Mouse (Mus musculus) embryonic facial prominence, embryonic 15.5 days (tissue): Measurements from ENCODE around the gene Shc3. TPM values are rescaled to one million over a fixed set of nuclear protein-coding genes. Genes with fewer than 3 reads are reported as not detected.
A peak's percentile ranks its signal among the peaks of the same experiment; 100 is the strongest.

Experiments used
- ATAC-seq: fragments of 200-750 bp; cut with Nextera tagmentation; 2 replicates; pipeline ENCODE4 v1.8.0; 2017; ENCODE audit warnings: low read depth, moderate TSS enrichment; ENCODE audit not compliant: insufficient number of reproducible peaks, low FRiP score, low TSS enrichment
- H3K27ac ChIP-seq: fragments of 300-500 bp; sonication (generic); replicated peaks from 2 replicates; pipeline ENCODE4 v1.5.1; 2015; ENCODE audit warnings: mild to moderate bottlenecking, inconsistent platforms
- H3K27me3 ChIP-seq: fragments of 300-500 bp; sonication (generic); 2 replicates; pipeline ENCODE4 v1.6.1; 2015; ENCODE audit warnings: inconsistent platforms
- H3K36me3 ChIP-seq: fragments of 300-500 bp; sonication (generic); 2 replicates; pipeline ENCODE4 v1.6.1; 2015; ENCODE audit warnings: mild to moderate bottlenecking, inconsistent platforms
- H3K4me1 ChIP-seq: fragments of 300-500 bp; sonication (generic); 2 replicates; pipeline ENCODE4 v1.6.1; 2015; ENCODE audit warnings: inconsistent platforms
- H3K4me2 ChIP-seq: fragments of 300-500 bp; sonication (generic); replicated peaks from 2 replicates; pipeline ENCODE4 v1.6.1; 2015; ENCODE audit warnings: mild to moderate bottlenecking, inconsistent platforms
- H3K4me3 ChIP-seq: fragments of 300-500 bp; sonication (generic); replicated peaks from 2 replicates; pipeline ENCODE4 v1.5.1; 2015; ENCODE audit warnings: mild to moderate bottlenecking, inconsistent platforms
- H3K9ac ChIP-seq: fragments of 300-500 bp; sonication (generic); 2 replicates; pipeline ENCODE4 v1.6.1; 2015; ENCODE audit warnings: inconsistent platforms
- H3K9me3 ChIP-seq: fragments of 300-500 bp; sonication (generic); replicated peaks from 2 replicates; pipeline ENCODE4 v1.6.1; 2016; ENCODE audit warnings: inconsistent platforms
- WGBS: fragments of 180-500 bp; shearing (Covaris S2); methylation state at CpG from one replicate; pipeline ENCODE4 v1.1.7; 2015; 5-methylcytosine and 5-hydroxymethylcytosine counted together
- polyA plus RNA-seq: library from polyadenylated mRNA; unstranded; fragments of >200 nt; fragmentation: Nextera tagmentation; extraction: Ambion mirVana; gene quantifications from 2 replicates; pipeline ENCODE4 v1.2.1, GENCODE M21; 2015

Gene Shc3
- polyA plus RNA-seq, 1 experiment from 2014 or later = 1.4 TPM

- Histone ChIP-seq H3K9ac (no peak overlapping the region), H3K27ac (no peak overlapping the region), H3K4me2 (peak overlapping the region; percentile 50; the same call in 1 of the 2 replicates), H3K4me3 (peak overlapping the region; percentile 22; the same call in 1 of the 2 replicates), H3K27me3 (no peaks in the 10 kb centered on the region), H3K9me3 (no peaks in the 10 kb centered on the region), H3K4me1 (peaks cover 12% of the 10 kb centered on the region), H3K36me3 (no peaks in the 10 kb centered on the region)
- ATAC-seq = no peak
- WGBS = 57% methylated on average over 7 of the region's 8 CpGs
These were observed 33.5 kb upstream of the Shc3 start for GRCm38 (mm10) chr13:51602764-51603163.

DNA sequence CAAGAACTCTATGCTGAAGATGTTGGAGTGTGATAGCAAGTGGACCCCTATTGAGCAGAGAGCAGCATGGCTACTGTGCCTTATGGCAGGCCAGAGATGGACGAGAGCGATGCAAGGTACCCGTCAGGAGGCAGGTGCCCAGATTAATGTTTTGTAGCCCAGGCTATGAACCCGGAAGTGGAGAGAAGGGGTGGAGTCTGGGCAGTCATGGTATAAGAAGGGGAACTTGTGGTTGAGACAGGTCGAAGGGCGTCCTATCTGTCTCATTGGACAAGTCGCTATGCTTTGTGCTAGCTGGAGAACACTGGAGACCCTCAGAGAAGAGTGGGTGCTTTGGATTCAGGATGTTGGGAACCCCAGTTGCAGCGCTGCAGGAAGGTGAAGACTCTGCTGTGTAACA is 30.9 kb upstream of the Shc3 start:
- no peak overlapping the region for H3K4me3 ChIP-seq
- no peaks in the 10 kb centered on the region for H3K36me3 ChIP-seq
- H3K27me3 ChIP-seq = no peaks in the 10 kb centered on the region
- H3K9me3 ChIP-seq = no peaks in the 10 kb centered on the region
- no peak overlapping the region for H3K9ac ChIP-seq
- no peak overlapping the region for H3K27ac ChIP-seq
- no peak for ATAC-seq
- 87% methylated on average over 8 of the region's 8 CpGs for WGBS
- H3K4me1 ChIP-seq = peaks cover 16% of the 10 kb centered on the region
- H3K4me2 ChIP-seq = no peak overlapping the region

- peaks cover 9% of the 10 kb centered on the region for H3K4me1 ChIP-seq
- no peak overlapping the region for H3K27ac ChIP-seq
- no peak overlapping the region for H3K4me3 ChIP-seq
- no peak overlapping the region for H3K9ac ChIP-seq
- H3K4me2 ChIP-seq = no peak overlapping the region
- H3K36me3 ChIP-seq = no peaks in the 10 kb centered on the region
- H3K27me3 ChIP-seq = no peaks in the 10 kb centered on the region
- WGBS = 68% methylated on average over 2 of the region's 2 CpGs
- no peaks in the 10 kb centered on the region for H3K9me3 ChIP-seq
- no peak for ATAC-seq
These were observed 28.8 kb upstream of the Shc3 start for GRCm38 (mm10) chr13:51598063-51598462.

GRCm38 (mm10) chr13:51595404-51595803 is 26.2 kb upstream of the Shc3 start:
- no peaks in the 10 kb centered on the region for H3K36me3 ChIP-seq
- no peaks in the 10 kb centered on the region for H3K27me3 ChIP-seq
- H3K27ac ChIP-seq = no peak overlapping the region
- WGBS = 45% methylated on average over 11 of the region's 11 CpGs
- H3K4me3 ChIP-seq = peak overlapping the region; percentile 43
- no peaks in the 10 kb centered on the region for H3K9me3 ChIP-seq
- H3K9ac ChIP-seq = no peak overlapping the region
- H3K4me1 ChIP-seq = peaks cover 9% of the 10 kb centered on the region
- ATAC-seq = no peak
- peak overlapping the region; percentile 94 for H3K4me2 ChIP-seq

GRCm38 (mm10) chr13:51594656-51595311 is 25.6 kb upstream of the Shc3 start:
- WGBS = under 1% methylated on average over 36 of the region's 36 CpGs

GRCm38 (mm10) chr13:51588005-51588404 is 18.8 kb upstream of the Shc3 start:
- ATAC-seq = no peak

More at GRCm38 (mm10) chr13:51594656-51595311, 25.6 kb upstream of the Shc3 start:
- no peaks in the 10 kb centered on the region for H3K9me3 ChIP-seq
- H3K4me2 ChIP-seq = peak overlapping the region; percentile 94
- no peaks in the 10 kb centered on the region for H3K27me3 ChIP-seq
- H3K36me3 ChIP-seq = no peaks in the 10 kb centered on the region
- ATAC-seq = peak; percentile 39
- H3K4me3 ChIP-seq = peak overlapping the region; percentile 43
- peaks cover 9% of the 10 kb centered on the region for H3K4me1 ChIP-seq
- H3K27ac ChIP-seq = no peak overlapping the region
- H3K9ac ChIP-seq = no peak overlapping the region

DNA sequence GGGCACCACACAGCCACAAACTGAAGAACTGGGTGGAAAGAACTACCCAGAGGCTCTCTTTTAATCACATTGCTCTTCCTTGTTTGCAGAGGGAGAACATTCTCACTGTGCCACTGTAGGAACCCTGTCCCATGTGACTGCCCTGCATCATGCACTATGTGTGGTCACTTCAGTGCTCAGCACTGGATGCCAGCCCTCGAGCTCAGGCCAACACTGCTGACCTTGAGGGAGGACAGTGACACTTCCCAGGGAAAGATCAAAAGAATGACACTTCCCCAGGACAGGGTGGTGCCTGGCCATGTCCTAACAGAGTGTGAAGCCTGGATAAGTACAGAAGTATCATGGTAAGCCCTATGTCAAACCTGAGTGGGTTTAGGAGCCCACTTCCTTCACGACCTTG is 13.0 kb upstream of the Shc3 start:
- WGBS = 58% methylated on average over 2 of the region's 2 CpGs
- Histone ChIP-seq H3K9me3 (no peaks in the 10 kb centered on the region), H3K36me3 (no peaks in the 10 kb centered on the region), H3K4me1 (peaks cover 8% of the 10 kb centered on the region), H3K27me3 (no peaks in the 10 kb centered on the region), H3K4me2 (no peak overlapping the region), H3K4me3 (no peak overlapping the region), H3K27ac (no peak overlapping the region), H3K9ac (no peak overlapping the region)
- ATAC-seq = no peak

More at GRCm38 (mm10) chr13:51588005-51588404, 18.8 kb upstream of the Shc3 start:
- H3K36me3 ChIP-seq = no peaks in the 10 kb centered on the region
- H3K4me3 ChIP-seq = no peak overlapping the region
- H3K4me2 ChIP-seq = no peak overlapping the region
- no peak overlapping the region for H3K9ac ChIP-seq
- no peaks in the 10 kb centered on the region for H3K27me3 ChIP-seq
- WGBS = 49% methylated on average over 4 of the region's 4 CpGs
- no peaks in the 10 kb centered on the region for H3K4me1 ChIP-seq
- H3K27ac ChIP-seq = no peak overlapping the region
- no peaks in the 10 kb centered on the region for H3K9me3 ChIP-seq

GRCm38 (mm10) chr13:51580263-51581044 is 11.2 kb upstream of the Shc3 start:
- no peaks in the 10 kb centered on the region for H3K36me3 ChIP-seq
- H3K27ac ChIP-seq = peak overlapping the region; percentile 65
- ATAC-seq = peak; percentile 43; the same call in 1 of the 2 replicates
- no peak overlapping the region for H3K4me3 ChIP-seq
- H3K9me3 ChIP-seq = no peaks in the 10 kb centered on the region
- no peak overlapping the region for H3K9ac ChIP-seq
- no peak overlapping the region for H3K4me2 ChIP-seq
- no peaks in the 10 kb centered on the region for H3K27me3 ChIP-seq
- WGBS = 8% methylated on average over 8 of the region's 8 CpGs
- peaks cover 8% of the 10 kb centered on the region for H3K4me1 ChIP-seq

DNA sequence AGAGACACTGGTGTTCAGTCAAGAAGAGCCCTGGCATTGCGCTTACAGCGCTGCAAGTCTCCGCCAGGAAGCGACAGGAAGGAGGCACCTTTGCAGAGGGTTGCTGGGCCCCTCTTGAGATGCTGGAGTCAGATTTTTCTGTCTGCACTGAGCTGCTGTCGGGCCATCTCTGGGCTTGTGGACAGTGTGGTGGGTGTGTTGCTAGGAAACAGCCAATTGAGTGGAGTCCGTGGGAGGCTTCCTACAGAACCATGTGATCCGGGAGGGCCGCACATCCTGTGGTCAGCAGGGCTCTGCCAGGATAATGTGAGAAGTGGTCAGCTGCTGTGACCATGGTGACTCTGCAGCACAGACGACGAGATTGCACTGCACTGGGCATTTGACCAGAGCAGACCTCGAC is 4.6 kb upstream of the Shc3 start:
- no peak overlapping the region for H3K4me3 ChIP-seq
- no peak overlapping the region for H3K4me2 ChIP-seq
- H3K9ac ChIP-seq = no peak overlapping the region
- peaks cover 12% of the 10 kb centered on the region for H3K4me1 ChIP-seq
- no peak for ATAC-seq
- no peaks in the 10 kb centered on the region for H3K36me3 ChIP-seq
- H3K27ac ChIP-seq = no peak overlapping the region
- WGBS = 35% methylated on average over 11 of the region's 11 CpGs
- peaks cover 15% of the 10 kb centered on the region for H3K27me3 ChIP-seq
- no peaks in the 10 kb centered on the region for H3K9me3 ChIP-seq

GRCm38 (mm10) chr13:51570111-51570510 is 892 bp upstream of the Shc3 start:
- H3K4me2 ChIP-seq = peak overlapping the region; percentile 96
- no peak overlapping the region for H3K27ac ChIP-seq
- peaks cover 36% of the 10 kb centered on the region for H3K4me1 ChIP-seq
- WGBS = 6% methylated on average over 9 of the region's 9 CpGs
- H3K4me3 ChIP-seq = no peak overlapping the region
- H3K9ac ChIP-seq = no peak overlapping the region
- ATAC-seq = no peak
- H3K9me3 ChIP-seq = no peaks in the 10 kb centered on the region
- H3K36me3 ChIP-seq = no peaks in the 10 kb centered on the region
- peaks cover 50% of the 10 kb centered on the region for H3K27me3 ChIP-seq

DNA sequence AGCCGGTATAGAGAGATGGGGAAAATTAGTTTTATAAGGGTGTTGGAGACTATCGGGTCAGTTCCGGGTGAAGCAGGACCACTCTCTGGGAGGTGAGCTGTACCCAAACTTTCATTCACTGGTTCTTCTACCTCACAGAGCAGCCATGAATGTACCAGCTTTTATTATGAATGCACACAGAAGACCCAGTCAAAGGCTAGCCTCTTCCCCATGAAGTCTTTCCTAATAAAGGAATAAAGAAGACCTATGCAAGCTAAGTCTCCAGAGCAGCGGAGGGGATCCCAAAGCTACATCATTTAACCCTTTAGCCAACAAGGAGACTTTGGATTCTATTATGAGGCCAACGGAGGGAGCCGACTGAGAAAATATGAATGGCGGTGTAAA is 458 bp upstream of the Shc3 start:
- ATAC-seq = no peak
- 3% methylated on average over 7 of the region's 7 CpGs for WGBS
- peak overlapping the region; percentile 96 for H3K4me2 ChIP-seq
- H3K4me3 ChIP-seq = peak overlapping the region; percentile 52
- no peak overlapping the region for H3K27ac ChIP-seq
- peaks cover 53% of the 10 kb centered on the region for H3K27me3 ChIP-seq
- H3K4me1 ChIP-seq = peaks cover 36% of the 10 kb centered on the region
- H3K9me3 ChIP-seq = no peaks in the 10 kb centered on the region
- no peak overlapping the region for H3K9ac ChIP-seq
- no peaks in the 10 kb centered on the region for H3K36me3 ChIP-seq
